Mouse (Mus musculus) MEL (cell line): Measurements from ENCODE around the gene Pigt.

Experiments
- E2F4 ChIP-seq: IDR thresholded peaks from 2 replicates; pipeline ENCODE4 v1.6.1; 2011; ENCODE audit warnings: low read depth, low read length, improper control_type of control experiment, borderline replicate concordance
- JUND ChIP-seq: IDR thresholded peaks from 2 replicates; pipeline ENCODE4 v1.6.1; 2011; ENCODE audit warnings: low read depth, mild to moderate bottlenecking, improper control_type of control experiment, low read length
- POLR2A ChIP-seq, 2 experiments: IDR thresholded peaks; 2 replicates each; pipeline ENCODE4 v1.6.1; 2011 to 2012; ENCODE audit warnings: low read length in 2 of 2, mild to moderate bottlenecking in 2 of 2, control low read depth in 1 of 2, improper control_type of control experiment in 1 of 2, low read depth in 1 of 2, moderate library complexity in 1 of 2; ENCODE audit not compliant: control insufficient read depth in 1 of 2, insufficient read depth in 1 of 2, poor library complexity in 1 of 2
- TAL1 ChIP-seq: IDR thresholded peaks from 2 replicates; pipeline ENCODE4 v1.6.1; 2012; ENCODE audit warnings: mild to moderate bottlenecking, inconsistent platforms, low read length, moderate library complexity, mixed read lengths

- TF ChIP-seq POLR2A (IDR thresholded peaks at IDR 0.05; ENCODE audit: control insufficient read depth in 1 of 2, insufficient read depth in 1 of 2, low read depth in 1 of 2, low read length in 2 of 2, poor library complexity in 1 of 2), result no peak
- TF ChIP-seq JUND, result no peak
- TF ChIP-seq TAL1, result no peak
- no peak for TF ChIP-seq E2F4
Observed at GRCm38 (mm10) chr2:164514916-164515315, 17.6 kb downstream of the Pigt start.
